In genomic region chr9:61530263-61531045, GRCm38 (mm10) we compare ENCODE assay signal across 9 mouse cellular contexts.
DNase-seq lines count a peak whose midpoint lies in the region; ATAC-seq and TF ChIP-seq lines count a peak whose summit lies in the region.
"Had no signal": no experiment of that assay in that cellular context is flagged by ENCODE, and none has a peak within 500 bp of the region (broad histone marks: within the 10 kb centered on the region; RNA-seq: fewer than 3 reads in every experiment).

No protein-coding gene starts in this region.

- H3K36me3 ChIP-seq in embryonic facial prominence, embryonic 10.5 days (replicated peaks): no peaks in the 10 kb centered on the region
- no peaks in the 10 kb centered on the region for H3K36me3 ChIP-seq in hindbrain, postnatal 0 days (ENCODE audit: insufficient read depth, low read length)
- H3K36me3 ChIP-seq in midbrain, embryonic 12.5 days: no peaks in the 10 kb centered on the region

- peaks cover 65% of the 10 kb centered on the region for H3K4me1 ChIP-seq in embryonic facial prominence, embryonic 10.5 days
- peaks cover 5% of the 10 kb centered on the region; the same call in 1 of the 2 replicates for H3K4me1 ChIP-seq in hindbrain, postnatal 0 days (ENCODE audit: insufficient read depth, low read length)
- peaks cover 50% of the 10 kb centered on the region for H3K4me1 ChIP-seq in midbrain, embryonic 12.5 days

- H3K9me3 ChIP-seq in embryonic facial prominence, embryonic 10.5 days: no peaks in the 10 kb centered on the region
- H3K9me3 ChIP-seq in hindbrain, postnatal 0 days (ENCODE audit: low read length): no peaks in the 10 kb centered on the region
- H3K9me3 ChIP-seq in midbrain, embryonic 12.5 days: no peaks in the 10 kb centered on the region

- H3K4me2 ChIP-seq in hindbrain, postnatal 0 days (ENCODE audit: low read depth, low read length): no peak overlapping the region
- peak overlapping the region; percentile 10; the same call in 1 of the 2 replicates for H3K4me2 ChIP-seq in midbrain, embryonic 12.5 days (replicated peaks)

- WGBS in embryonic facial prominence, embryonic 10.5 days: 43% methylated on average over 4 of the region's 4 CpGs
- WGBS in hindbrain, postnatal 0 days: 26% methylated on average over 4 of the region's 4 CpGs
- 16% methylated on average over 4 of the region's 4 CpGs for WGBS in midbrain, embryonic 12.5 days

- H3K9ac ChIP-seq in hindbrain, postnatal 0 days (replicated peaks; ENCODE audit: low read length): no peak overlapping the region
- no peak overlapping the region for H3K9ac ChIP-seq in midbrain, embryonic 12.5 days (replicated peaks)

- H3K27ac ChIP-seq in embryonic facial prominence, embryonic 10.5 days (replicated peaks): peak overlapping the region; percentile 78
- H3K27ac ChIP-seq in hindbrain, postnatal 0 days: no peak overlapping the region
- H3K27ac ChIP-seq in midbrain, embryonic 12.5 days (replicated peaks): peak overlapping the region; percentile 71

- no peak overlapping the region for H3K4me3 ChIP-seq in embryonic facial prominence, embryonic 10.5 days
- no peak overlapping the region for H3K4me3 ChIP-seq in hindbrain, postnatal 0 days (ENCODE audit: low read length)
- H3K4me3 ChIP-seq in midbrain, embryonic 12.5 days: no peak overlapping the region

- peak; percentile 13 for DNase-seq in adrenal gland, postnatal 10 days
- DNase-seq in adrenal gland, adult 2 months: no peak
- DNase-seq in embryonic facial prominence, embryonic 10.5 days (ENCODE audit: low spot score): peak; percentile 49
- DNase-seq in hindbrain, postnatal 0 days (ENCODE audit: low spot score): peak; percentile 74
- DNase-seq in heart, postnatal 10 days: no peak
- DNase-seq in adrenal gland, postnatal 14 days: no peak
- DNase-seq in cerebellum, postnatal 4 days (ENCODE audit: low spot score in 2 of 2): no peak
- DNase-seq: heart, adult 11 months had no signal

- ATAC-seq in hindbrain, postnatal 0 days: peak; percentile 89
- ATAC-seq in midbrain, embryonic 12.5 days (ENCODE audit: low FRiP score, low read depth): peak; percentile 84

- intact Hi-C loops in heart, postnatal 10 days (cut with DNase I): no loop called here

- no peak for TF ChIP-seq CTCF in hindbrain, postnatal 0 days (IDR thresholded peaks at IDR 0.05; ENCODE audit: low read depth)

- H3K27me3 ChIP-seq in embryonic facial prominence, embryonic 10.5 days (replicated peaks; ENCODE audit: low read depth, poor library complexity, severe bottlenecking): peaks cover 11% of the 10 kb centered on the region; the same call in 1 of the 2 replicates
- no peaks in the 10 kb centered on the region for H3K27me3 ChIP-seq in hindbrain, postnatal 0 days (ENCODE audit: insufficient read depth, low read length)
- H3K27me3 ChIP-seq in midbrain, embryonic 12.5 days: no peaks in the 10 kb centered on the region

Comparison
In these comparisons a context has a peak if more than half of its experiments do, and no peak if none do; other contexts are left out.
1. DNase-seq: peak in adrenal gland, postnatal 10 days (single experiment), embryonic facial prominence, embryonic 10.5 days (single experiment) and hindbrain, postnatal 0 days (single experiment); none in adrenal gland, adult 2 months (single experiment), heart, postnatal 10 days (0 of 2), adrenal gland, postnatal 14 days (single experiment) and cerebellum, postnatal 4 days (0 of 2).